Mouse (Mus musculus) small intestine, adult 2 months (tissue): ENCODE measurements around the gene Mtmr6.

Experiments used
- CTCF ChIP-seq: fragments of 200-500 bp; IDR thresholded peaks from 2 replicates; pipeline ENCODE4 v1.5.1; 2012; ENCODE audit warnings: low read depth, mild to moderate bottlenecking, control low read depth, inconsistent platforms, low read length, moderate library complexity, mixed read lengths; ENCODE audit not compliant: insufficient replicate concordance, insufficient read length; ENCODE audit errors: extremely low read depth
- POLR2A ChIP-seq: fragments of 200-500 bp; IDR thresholded peaks from 2 replicates; pipeline ENCODE4 v1.6.1; 2012; ENCODE audit warnings: low read depth, mild to moderate bottlenecking, control low read depth, inconsistent platforms, low read length, moderate library complexity

DNA sequence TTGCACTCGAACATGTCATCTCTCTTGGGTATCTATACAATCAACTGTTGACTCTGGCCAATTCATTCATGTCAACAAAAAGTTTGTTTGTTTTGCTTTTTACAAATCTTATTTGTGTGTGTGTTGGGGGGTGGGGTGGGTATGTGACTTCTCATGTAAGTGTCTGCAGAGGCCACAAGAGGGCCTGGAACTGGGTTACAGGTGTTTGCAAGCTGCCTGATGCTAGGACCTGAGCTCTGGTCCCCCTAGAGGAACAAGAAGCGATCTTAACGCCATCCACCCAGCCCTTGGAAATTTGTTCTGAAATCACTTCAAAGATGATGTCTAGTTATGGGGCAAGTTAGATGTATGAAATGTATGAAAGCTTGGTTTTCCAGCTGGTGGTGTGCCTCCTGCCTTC, 55.8 kb downstream of the Mtmr6 start:
- TF ChIP-seq POLR2A (no peak), CTCF (no peak)
